Mouse (Mus musculus) induced T-regulatory cell, adult 2 months (primary cell): ENCODE results near the gene Dad1.

ENCODE experiments used
- DNase-seq: peaks from one replicate; pipeline ENCODE4 v3.0.0-alpha.2; 2012; ENCODE audit warnings: low read depth

Dad1 gene

GRCm38 (mm10) chr14:54253741-54254291 is at the start of gene Dad1, which contains the start of gene Abhd4:
Dad1 (minus strand) TSS chr14:54254104.
Abhd4 (plus strand) TSS chr14:54254188.
- DNase-seq: peak; percentile 97

GRCm38 (mm10) chr14:54300676-54301075 is 46.8 kb upstream of the Dad1 start:
- no peak for DNase-seq

- DNase-seq: no peak
These were observed 46.2 kb upstream of the Dad1 start for GRCm38 (mm10) chr14:54300136-54300535.

- DNase-seq: no peak
These were observed 30.9 kb upstream of the Dad1 start, which contains the start of gene Olfr49 for GRCm38 (mm10) chr14:54284839-54285238. Olfr49 (minus strand) TSS chr14:54284939.

GRCm38 (mm10) chr14:54276446-54276845 is 22.5 kb upstream of the Dad1 start:
- no peak for DNase-seq

- no peak for DNase-seq
These were observed 18.8 kb upstream of the Dad1 start for GRCm38 (mm10) chr14:54272696-54273095.

- DNase-seq: no peak
These were observed 18.2 kb upstream of the Dad1 start for GRCm38 (mm10) chr14:54271976-54272606.

GRCm38 (mm10) chr14:54270413-54270812 is 16.5 kb upstream of the Dad1 start:
- no peak for DNase-seq

- no peak for DNase-seq
These were observed 15.7 kb upstream of the Dad1 start for GRCm38 (mm10) chr14:54269566-54269965.

- no peak for DNase-seq
These were observed 14.1 kb upstream of the Dad1 start for GRCm38 (mm10) chr14:54267966-54268365.

- no peak for DNase-seq
These were observed 12.0 kb upstream of the Dad1 start for GRCm38 (mm10) chr14:54265951-54266350.

GRCm38 (mm10) chr14:54265093-54265492 is 11.2 kb upstream of the Dad1 start:
- DNase-seq: no peak

GRCm38 (mm10) chr14:54264231-54264630 is 10.3 kb upstream of the Dad1 start:
- DNase-seq: no peak

GRCm38 (mm10) chr14:54263099-54263498 is 9.2 kb upstream of the Dad1 start:
- DNase-seq: no peak

GRCm38 (mm10) chr14:54262622-54263021 is 8.7 kb upstream of the Dad1 start:
- no peak for DNase-seq

- DNase-seq: no peak
These were observed 7.5 kb upstream of the Dad1 start for GRCm38 (mm10) chr14:54261386-54261785.

- no peak for DNase-seq
These were observed 6.3 kb upstream of the Dad1 start for GRCm38 (mm10) chr14:54260196-54260595.

GRCm38 (mm10) chr14:54259722-54260085 is 5.8 kb upstream of the Dad1 start:
- DNase-seq: no peak

GRCm38 (mm10) chr14:54259003-54259721 is 5.3 kb upstream of the Dad1 start:
- DNase-seq: peak; percentile 86

- DNase-seq: no peak
These were observed 4.3 kb upstream of the Dad1 start for GRCm38 (mm10) chr14:54258131-54258670.

GRCm38 (mm10) chr14:54254670-54255202 is 832 bp upstream of the Dad1 start:
- peak; percentile 48 for DNase-seq

GRCm38 (mm10) chr14:54250122-54250521 is 3.8 kb downstream of the Dad1 start:
- DNase-seq: no peak

GRCm38 (mm10) chr14:54249326-54249725 is 4.6 kb downstream of the Dad1 start:
- DNase-seq: peak; percentile 9
